Mouse (Mus musculus) brain, embryonic 14.5 days (tissue): ENCODE measurements around the gene Gnai2.

Source experiments
- CTCF ChIP-seq: fragments of 200-500 bp; IDR thresholded peaks from 2 replicates; pipeline ENCODE4 v1.5.1; 2012; ENCODE audit warnings: inconsistent platforms, mild to moderate bottlenecking, moderate library complexity, borderline replicate concordance; ENCODE audit not compliant: insufficient read depth, insufficient read length; ENCODE audit errors: extremely low read depth
- POLR2A ChIP-seq: fragments of 200-500 bp; IDR thresholded peaks from 2 replicates; pipeline ENCODE4 v1.6.1; 2012; ENCODE audit warnings: mild to moderate bottlenecking, inconsistent platforms, borderline replicate concordance; ENCODE audit not compliant: poor library complexity, insufficient read depth, insufficient read length, severe bottlenecking; ENCODE audit errors: extremely low read depth

- TF ChIP-seq POLR2A (no peak), CTCF (no peak)
These were observed 1.9 kb upstream of the Gnai2 start for GRCm38 (mm10) chr9:107637070-107637469.
